Mouse (Mus musculus) lung, postnatal 0 days (tissue): ENCODE results near the gene Rps2. TPM values are rescaled to one million over a fixed set of nuclear protein-coding genes. Genes with fewer than 3 reads are reported as not detected.

ENCODE experiments used
- ATAC-seq: fragments of 200-750 bp; cut with Nextera tagmentation; 2 replicates; pipeline ENCODE4 v1.8.0; 2017; ENCODE audit warnings: moderate library complexity
- DNase-seq: peaks from one replicate; pipeline ENCODE4 v3.0.0-alpha.2; 2016; ENCODE audit warnings: low spot score
- H3K27ac ChIP-seq: fragments of 300-500 bp; sonication (generic); 2 replicates; pipeline ENCODE4 v1.5.1; 2014; ENCODE audit warnings: antibody characterized with exemption, mild to moderate bottlenecking, low read length, mixed read lengths
- H3K27me3 ChIP-seq: fragments of 300-500 bp; sonication (generic); replicated peaks from 2 replicates; pipeline ENCODE4 v1.6.1; 2014; ENCODE audit warnings: low read length, mixed read lengths; ENCODE audit not compliant: insufficient read depth
- H3K36me3 ChIP-seq: fragments of 300-500 bp; sonication (generic); 2 replicates; pipeline ENCODE4 v1.6.1; 2014; ENCODE audit warnings: low read length, mixed read lengths; ENCODE audit not compliant: insufficient read depth
- H3K4me1 ChIP-seq: fragments of 300-500 bp; sonication (generic); 2 replicates; pipeline ENCODE4 v1.6.1; 2014; ENCODE audit warnings: antibody characterized with exemption, low read depth, low read length, mixed read lengths; ENCODE audit not compliant: insufficient read depth
- H3K4me2 ChIP-seq: fragments of 300-500 bp; sonication (generic); replicated peaks from 2 replicates; pipeline ENCODE4 v1.6.1; 2014; ENCODE audit warnings: low read depth, mild to moderate bottlenecking, low read length, moderate library complexity, mixed read lengths
- H3K4me3 ChIP-seq: fragments of 300-500 bp; sonication (generic); 2 replicates; pipeline ENCODE4 v1.5.1; 2014; ENCODE audit warnings: low read depth, low read length
- H3K9ac ChIP-seq: fragments of 300-500 bp; sonication (generic); replicated peaks from 2 replicates; pipeline ENCODE4 v1.6.1; 2014; ENCODE audit warnings: low read depth, mild to moderate bottlenecking
- H3K9me3 ChIP-seq: fragments of 300-500 bp; sonication (generic); 2 replicates; pipeline ENCODE4 v1.6.1; 2016; ENCODE audit warnings: low read length, mixed read lengths
- CTCF ChIP-seq: IDR thresholded peaks from 2 replicates; pipeline ENCODE4 v1.5.1; 2016; ENCODE audit warnings: antibody characterized with exemption, mild to moderate bottlenecking
- EP300 ChIP-seq: IDR thresholded peaks from 2 replicates; pipeline ENCODE4 v1.6.1; 2016; ENCODE audit warnings: antibody characterized with exemption, mild to moderate bottlenecking, control low read depth
- WGBS: fragments of 180-500 bp; shearing (Covaris S2); extraction: QIAGEN DNeasy Blood & Tissue Kit; methylation state at CpG from one replicate; pipeline ENCODE4 v1.1.7; 2014; 5-methylcytosine and 5-hydroxymethylcytosine counted together
- polyA plus RNA-seq: library from polyadenylated mRNA; unstranded; fragments of >200 nt; fragmentation: Nextera tagmentation; extraction: Ambion mirVana; gene quantifications from 2 replicates; pipeline ENCODE4 v1.2.1, GENCODE M21; 2015

Rps2 gene
- polyA plus RNA-seq, 1 experiment from 2014 or later, result 834 TPM

DNA sequence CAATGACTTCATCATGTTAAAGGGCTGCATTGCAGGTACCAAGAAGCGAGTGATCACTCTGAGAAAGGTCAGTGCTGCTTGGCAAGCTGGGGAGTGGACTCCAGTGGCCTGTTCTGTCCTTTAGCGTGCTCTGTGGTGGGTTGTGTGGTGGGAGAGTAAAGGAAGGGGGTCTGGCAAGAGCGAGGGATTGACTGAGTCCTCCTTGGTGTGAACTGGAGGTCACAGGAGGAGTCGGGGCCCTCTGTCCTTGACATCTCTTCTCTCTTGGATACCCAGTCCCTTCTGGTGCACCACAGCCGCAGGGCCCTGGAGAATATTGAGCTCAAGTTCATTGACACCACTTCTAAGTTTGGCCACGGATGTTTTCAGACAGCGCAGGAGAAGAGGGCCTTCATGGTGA lies 17.5 kb downstream of the Rps2 start:
- H3K4me2 ChIP-seq, result peak overlapping the region; percentile 85; the same call in 1 of the 2 replicates
- DNase-seq (no peak), ATAC-seq (no peak)
- peaks cover 7% of the 10 kb centered on the region; the same call in 1 of the 2 replicates for H3K4me1 ChIP-seq
- no peak for TF ChIP-seq CTCF
- TF ChIP-seq EP300, result no peak
- H3K4me3 ChIP-seq, result no peak overlapping the region
- H3K9ac ChIP-seq, result no peak overlapping the region
- 85% methylated on average over 7 of the region's 7 CpGs for WGBS
- no peaks in the 10 kb centered on the region for H3K27me3 ChIP-seq
- H3K36me3 ChIP-seq, result 0 out of 2 replicates have a peak, but pooled peaks cover 6% of the 10 kb centered on the region
- peak overlapping the region; percentile 71; the same call in 1 of the 2 replicates for H3K27ac ChIP-seq
- no peaks in the 10 kb centered on the region for H3K9me3 ChIP-seq

DNA sequence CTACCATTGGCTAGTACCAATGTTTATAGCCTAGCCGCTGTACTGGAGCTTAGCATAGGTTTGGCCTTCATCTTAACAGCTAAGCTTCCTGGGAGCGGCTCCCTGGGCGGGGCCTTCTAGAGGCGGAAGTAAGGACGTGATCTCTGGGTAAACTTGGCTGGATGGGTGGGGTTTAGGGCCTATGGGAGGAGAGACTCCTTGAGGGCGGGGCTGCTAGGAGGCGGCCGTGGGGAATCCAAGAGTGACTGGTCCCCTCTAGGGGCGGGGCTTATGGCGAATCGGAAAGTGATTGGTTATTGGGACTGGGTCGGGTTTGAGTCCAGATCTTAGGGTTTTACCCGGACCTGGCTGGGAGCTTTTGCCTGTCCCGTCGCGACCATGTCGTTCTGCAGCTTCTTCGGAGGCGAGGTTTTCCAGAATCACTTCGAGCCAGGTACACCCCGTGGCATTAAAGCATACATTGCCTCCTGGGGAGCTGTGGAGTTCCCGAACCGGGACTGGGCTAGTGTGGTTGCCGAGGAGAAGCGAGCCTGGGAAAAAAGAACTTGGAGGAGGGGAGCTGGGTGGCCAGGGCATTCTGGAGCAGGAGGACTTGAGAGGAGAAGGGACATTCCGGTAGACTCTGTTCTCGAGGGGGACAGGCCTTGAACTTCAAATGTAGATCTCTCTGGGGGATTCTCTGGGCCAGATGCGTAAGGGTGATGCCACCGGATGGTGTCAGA lies 18.6 kb downstream of the Rps2 start, which contains the start of gene Msrb1:
TSS of gene Msrb1 (plus strand) at position 313 of the 722 bp plus-strand sequence.
- peak within 1 kb of the TSS; percentile 83 for H3K27ac ChIP-seq
- under 1% methylated on average over 29 of the region's 29 CpGs for WGBS
- DNase-seq (peak; percentile 100), ATAC-seq (peak; percentile 98)
- peaks cover 7% of the 10 kb centered on the region; the same call in 1 of the 2 replicates for H3K4me1 ChIP-seq
- H3K27me3 ChIP-seq, result no peaks in the 10 kb centered on the region
- peak within 1 kb of the TSS; percentile 85 for H3K4me2 ChIP-seq
- H3K9ac ChIP-seq, result peak within 1 kb of the TSS; percentile 45
- H3K9me3 ChIP-seq, result no peaks in the 10 kb centered on the region
- peak within 1 kb of the TSS; percentile 60 for H3K4me3 ChIP-seq
- TF ChIP-seq CTCF (no peak), EP300 (peak; percentile 20; the same call in 1 of the 2 replicates)
- H3K36me3 ChIP-seq, result peaks cover 8% of the 10 kb centered on the region; the same call in 1 of the 2 replicates

DNA sequence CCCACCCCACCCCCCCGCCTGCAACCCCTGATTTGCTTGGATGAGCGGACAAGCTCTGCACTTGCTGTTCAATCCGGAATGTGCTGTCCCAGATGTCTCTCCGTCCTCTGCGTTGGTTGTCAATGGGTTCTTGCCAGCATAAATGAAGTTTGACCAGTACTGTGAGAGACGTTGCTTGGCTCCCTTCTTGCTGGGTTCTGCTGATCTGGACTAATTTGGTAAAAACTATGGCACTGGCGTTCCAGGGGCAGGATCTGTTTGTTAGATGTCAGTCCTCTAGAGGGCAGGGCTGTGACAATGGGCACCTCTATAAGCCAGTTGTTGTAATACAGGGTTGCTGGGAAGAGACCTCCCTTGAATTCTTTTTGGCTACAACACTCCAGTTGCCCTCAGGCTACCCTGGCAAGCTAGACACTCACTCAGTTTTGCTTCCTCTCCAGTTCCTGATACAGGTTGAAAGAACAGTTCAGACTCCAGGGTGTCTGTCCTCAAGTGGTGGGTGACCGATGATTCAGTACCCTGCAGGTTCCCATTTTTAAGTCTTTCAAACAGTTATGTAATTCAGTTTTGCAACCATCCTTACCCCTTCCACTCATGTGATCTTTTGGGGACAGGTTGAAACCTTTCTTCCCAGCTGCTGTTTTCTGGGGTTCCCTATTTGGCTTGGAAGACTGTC lies 19.4 kb downstream of the Rps2 start:
- no peak for ATAC-seq
- Histone ChIP-seq H3K9ac (peak overlapping the region; percentile 45; the same call in 1 of the 2 replicates), H3K27ac (peak overlapping the region; percentile 83; the same call in 1 of the 2 replicates), H3K4me3 (peak overlapping the region; percentile 60), H3K4me1 (peaks cover 7% of the 10 kb centered on the region; the same call in 1 of the 2 replicates), H3K9me3 (no peaks in the 10 kb centered on the region), H3K4me2 (peak overlapping the region; percentile 85), H3K36me3 (peaks cover 11% of the 10 kb centered on the region; the same call in 1 of the 2 replicates), H3K27me3 (no peaks in the 10 kb centered on the region)
- TF ChIP-seq CTCF (peak; percentile 32), EP300 (no peak)
- WGBS, result 18% methylated on average over 8 of the region's 8 CpGs
- DNase-seq, result peak; percentile 44

DNA sequence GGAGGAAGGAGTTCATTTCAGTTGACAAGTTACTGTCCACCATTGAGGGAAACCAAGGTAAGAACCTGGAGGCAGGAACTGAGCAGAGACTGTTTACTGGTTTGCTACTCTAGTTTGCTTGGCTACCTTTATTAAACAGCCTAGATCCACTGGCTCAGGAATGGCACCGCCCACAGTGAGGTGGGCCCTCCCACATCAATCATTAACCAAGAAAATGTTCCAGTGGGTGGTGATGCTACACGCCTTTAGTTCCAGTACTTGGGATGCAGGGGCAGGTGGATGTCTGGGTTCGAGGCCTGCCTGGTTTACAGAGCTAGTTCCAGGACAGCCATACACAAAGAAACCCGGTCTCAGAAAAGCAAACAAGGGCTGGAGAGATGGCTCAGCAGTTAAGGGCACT lies 20.3 kb downstream of the Rps2 start:
- Histone ChIP-seq H3K9ac (no peak overlapping the region), H3K27ac (no peak overlapping the region), H3K9me3 (no peaks in the 10 kb centered on the region), H3K4me3 (no peak overlapping the region), H3K4me2 (no peak overlapping the region), H3K4me1 (peaks cover 7% of the 10 kb centered on the region; the same call in 1 of the 2 replicates), H3K27me3 (no peaks in the 10 kb centered on the region), H3K36me3 (peaks cover 11% of the 10 kb centered on the region; the same call in 1 of the 2 replicates)
- ATAC-seq (no peak), DNase-seq (no peak)
- no peak for TF ChIP-seq CTCF
- WGBS, result 75% methylated on average over 4 of the region's 4 CpGs

DNA sequence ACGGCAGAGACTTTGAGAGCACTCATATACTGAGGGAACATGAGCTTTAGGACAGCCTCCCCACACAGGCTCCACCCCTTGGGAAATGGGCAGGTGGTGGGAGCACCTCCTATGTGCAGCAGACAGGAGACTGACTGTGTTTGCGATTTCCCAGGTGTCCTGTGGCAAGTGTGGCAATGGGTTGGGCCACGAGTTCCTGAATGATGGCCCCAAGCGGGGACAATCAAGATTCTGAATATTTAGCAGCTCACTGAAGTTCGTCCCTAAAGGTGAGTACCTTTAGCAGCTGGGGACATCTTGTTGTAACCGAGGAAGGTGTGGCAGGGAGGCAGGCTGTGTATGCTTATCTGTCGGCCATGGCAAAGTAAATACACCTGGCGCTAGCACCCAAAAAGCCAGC lies 22.0 kb downstream of the Rps2 start:
- Histone ChIP-seq H3K4me1 (peaks cover 7% of the 10 kb centered on the region; the same call in 1 of the 2 replicates), H3K9me3 (no peaks in the 10 kb centered on the region), H3K27me3 (no peaks in the 10 kb centered on the region), H3K36me3 (peaks cover 11% of the 10 kb centered on the region; the same call in 1 of the 2 replicates), H3K9ac (no peak overlapping the region), H3K4me3 (no peak overlapping the region), H3K27ac (no peak overlapping the region), H3K4me2 (no peak overlapping the region)
- WGBS, result 66% methylated on average over 8 of the region's 8 CpGs
- ATAC-seq, result no peak
- TF ChIP-seq CTCF, result no peak
- no peak for TF ChIP-seq EP300
- DNase-seq, result no peak

DNA sequence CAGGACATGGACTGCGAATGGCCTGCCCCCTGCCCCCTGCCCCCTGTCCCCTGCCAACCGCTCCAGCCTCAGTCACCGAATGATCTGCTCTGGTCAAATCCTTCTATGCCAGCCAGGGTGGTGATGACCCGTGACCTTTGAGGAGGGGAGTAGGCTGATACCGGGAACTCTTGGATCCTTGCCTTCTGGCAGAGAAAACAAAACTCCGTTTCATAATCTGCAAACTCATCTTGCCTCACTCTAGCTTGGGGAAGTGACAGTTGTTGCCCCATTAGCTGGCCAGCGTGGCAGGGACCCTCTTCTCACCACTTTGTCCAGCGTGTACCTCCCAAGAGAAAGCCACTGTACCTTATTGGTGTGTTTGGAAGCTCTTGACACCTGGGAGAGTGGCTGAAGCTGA lies 24.4 kb downstream of the Rps2 start:
- H3K4me1 ChIP-seq, result peaks cover under 1% of the 10 kb centered on the region; the same call in 1 of the 2 replicates
- ATAC-seq (peak; percentile 20; the same call in 1 of the 2 replicates), DNase-seq (peak; percentile 37)
- no peaks in the 10 kb centered on the region for H3K9me3 ChIP-seq
- no peaks in the 10 kb centered on the region for H3K27me3 ChIP-seq
- no peak overlapping the region for H3K4me2 ChIP-seq
- H3K27ac ChIP-seq, result no peak overlapping the region
- H3K4me3 ChIP-seq, result no peak overlapping the region
- peaks cover 11% of the 10 kb centered on the region; the same call in 1 of the 2 replicates for H3K36me3 ChIP-seq
- no peak for TF ChIP-seq CTCF
- no peak for TF ChIP-seq EP300
- H3K9ac ChIP-seq, result no peak overlapping the region; the same call in 1 of the 2 replicates
- 53% methylated on average over 8 of the region's 8 CpGs for WGBS
